Mouse (Mus musculus) brown adipose tissue, adult 24 weeks (tissue): Measurements from ENCODE around the gene Itpkb. TPM values are rescaled to one million over a fixed set of nuclear protein-coding genes. Genes with fewer than 3 reads are reported as not detected.
"Not testable (repeated sequence)": the region's sequence is repeated elsewhere in the genome, so short reads cannot be mapped to it uniquely, and the experiment has no call there.

Experiments used
- H3K27ac ChIP-seq: fragments of 200-500 bp; replicated peaks from 2 replicates; pipeline ENCODE4 v1.5.1; 2012; ENCODE audit warnings: low read depth, mild to moderate bottlenecking, low read length
- H3K4me1 ChIP-seq: fragments of 200-500 bp; 2 replicates; pipeline ENCODE4 v1.6.1; 2012; ENCODE audit warnings: low read length, mixed read lengths; ENCODE audit not compliant: control insufficient read depth, insufficient read depth, insufficient read length
- H3K4me3 ChIP-seq: fragments of 200-500 bp; 2 replicates; pipeline ENCODE4 v1.5.1; 2012; ENCODE audit warnings: low read depth, mild to moderate bottlenecking, low read length, moderate library complexity; ENCODE audit not compliant: insufficient read depth
- polyA plus RNA-seq: library from polyadenylated mRNA; stranded (reverse); fragments of >200 nt; gene quantifications from 2 replicates; pipeline ENCODE4 v1.2.4, GENCODE M21; 2012; ENCODE audit not compliant: missing spikeins, insufficient read depth, insufficient read length

Gene Itpkb
- polyA plus RNA-seq, 1 experiment: 15.8 TPM

DNA sequence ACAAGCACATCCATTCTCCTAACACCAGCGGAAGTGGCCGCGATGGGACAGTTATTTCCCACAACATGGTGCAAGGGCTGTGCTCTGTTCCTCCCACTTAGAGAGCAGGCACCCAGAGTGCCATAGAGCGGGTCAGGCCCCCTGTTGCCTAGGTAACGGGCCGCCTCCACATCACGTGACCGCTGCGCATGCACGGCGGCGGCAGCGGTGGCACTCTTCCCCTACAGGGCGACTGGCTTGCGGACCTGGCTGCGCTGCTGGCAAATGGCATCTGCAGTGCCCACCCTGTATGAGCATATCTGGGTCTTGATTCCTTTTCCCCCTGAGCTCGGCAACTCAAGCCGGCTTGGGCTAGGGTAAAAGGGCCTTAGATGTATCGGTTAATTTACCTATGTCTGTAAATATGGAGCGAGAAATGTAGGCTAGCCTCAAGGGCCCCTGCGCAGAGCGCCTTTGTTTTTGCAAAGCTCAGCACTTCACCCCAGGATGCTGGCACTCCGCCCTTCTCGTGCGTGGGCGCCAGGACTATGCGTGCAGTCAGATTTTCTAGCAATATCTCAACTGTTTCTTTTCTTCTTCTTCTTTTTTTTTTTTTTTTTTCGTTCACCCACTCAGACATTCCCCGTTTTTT lies 35.0 kb downstream of the Itpkb start:
- peaks cover 61% of the 10 kb centered on the region for H3K4me1 ChIP-seq
- H3K4me3 ChIP-seq: peak overlapping the region; percentile 63
- H3K27ac ChIP-seq: peak overlapping the region; percentile 65

DNA sequence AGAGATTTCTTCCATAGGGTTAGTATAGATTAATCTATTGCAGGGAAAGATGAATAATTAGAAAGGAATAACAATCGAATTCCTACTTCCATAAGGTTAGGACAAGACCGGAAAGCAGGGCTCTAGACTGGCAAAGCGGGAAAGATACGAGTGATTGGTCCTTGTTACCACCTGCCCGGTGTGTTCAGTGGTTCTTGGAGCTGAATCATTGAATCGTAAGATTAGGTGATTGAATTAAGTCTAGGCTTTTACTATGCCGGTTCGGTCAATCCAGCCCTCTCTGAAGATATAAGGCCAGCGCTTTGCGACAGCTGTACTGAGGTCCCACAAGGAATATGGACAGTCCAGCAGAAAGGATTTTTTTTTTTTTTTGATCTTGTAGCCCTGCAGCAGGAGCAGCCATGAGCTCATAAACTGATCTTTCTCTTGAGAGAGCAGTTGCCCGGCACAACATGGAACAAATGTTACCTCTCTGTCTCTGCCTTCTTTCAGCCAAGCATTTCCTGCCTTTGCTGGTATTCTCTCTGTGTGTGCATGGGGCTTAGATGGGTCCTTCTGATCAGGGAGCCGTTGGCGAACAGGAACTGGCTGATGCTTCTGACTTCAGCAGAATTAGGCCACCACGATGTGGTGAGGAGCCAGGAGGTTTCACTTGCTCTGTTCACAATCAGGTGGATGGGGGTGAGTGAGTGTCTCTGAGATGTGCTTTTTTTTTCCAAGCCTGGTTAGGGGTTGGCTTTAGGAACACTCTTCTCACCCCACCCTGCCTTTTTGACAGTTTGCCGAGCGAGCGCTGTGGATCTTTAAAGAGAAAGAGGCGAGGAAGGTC lies 35.9 kb downstream of the Itpkb start:
- Histone ChIP-seq H3K4me1 (peaks cover 61% of the 10 kb centered on the region), H3K27ac (peak overlapping the region; percentile 49), H3K4me3 (peak overlapping the region; percentile 17; the same call in 1 of the 2 replicates)

GRCm38 (mm10) chr1:180367045-180367619 lies 36.8 kb downstream of the Itpkb start:
- H3K4me3 ChIP-seq: no peak overlapping the region
- H3K4me1 ChIP-seq: peaks cover 64% of the 10 kb centered on the region
- H3K27ac ChIP-seq: peak overlapping the region; percentile 49

DNA sequence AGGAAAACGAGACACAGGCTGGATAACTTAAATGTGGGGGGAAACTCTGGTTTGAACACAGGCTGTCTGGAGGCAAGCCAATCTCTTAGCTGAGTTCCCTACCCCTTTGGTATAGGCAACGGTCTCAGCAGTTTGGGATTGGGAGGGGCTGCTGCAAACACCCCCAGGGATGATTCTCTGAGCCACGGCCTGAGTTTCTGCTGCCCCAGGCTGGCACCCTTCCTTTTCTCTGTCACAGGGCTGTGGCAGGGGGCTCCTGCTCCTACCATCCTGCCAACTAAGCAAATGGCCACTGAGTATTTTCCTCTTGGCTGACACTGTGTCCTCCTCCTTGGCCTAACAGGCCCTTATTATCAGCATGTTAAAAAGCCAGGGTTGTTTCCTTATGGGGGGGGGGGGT lies 37.3 kb downstream of the Itpkb start:
- no peak overlapping the region; the same call in 1 of the 2 replicates for H3K27ac ChIP-seq
- H3K4me1 ChIP-seq: peaks cover 60% of the 10 kb centered on the region
- no peak overlapping the region for H3K4me3 ChIP-seq

- no peak overlapping the region for H3K27ac ChIP-seq
Observed at GRCm38 (mm10) chr1:180368112-180368511, 37.8 kb downstream of the Itpkb start.

DNA sequence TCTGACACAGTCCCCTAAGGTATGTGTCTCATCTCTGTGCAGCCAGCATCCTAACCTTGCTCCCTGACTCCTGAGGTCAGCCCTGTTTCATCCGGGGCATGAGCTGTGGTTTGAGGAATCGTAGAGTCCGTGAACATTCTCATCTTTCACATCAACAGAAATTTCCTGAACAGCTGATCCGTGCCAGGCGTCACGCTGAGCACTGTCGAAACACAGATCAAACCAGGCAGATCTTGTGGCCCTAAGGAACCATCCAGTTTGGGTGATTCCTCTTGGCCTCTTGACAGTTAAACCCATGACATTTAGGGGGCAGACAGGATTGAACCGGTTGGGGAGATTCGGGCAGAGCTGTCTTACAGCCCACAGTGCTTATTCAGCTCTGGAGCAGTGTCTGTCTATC lies 38.4 kb downstream of the Itpkb start:
- Histone ChIP-seq H3K4me3 (no peak overlapping the region), H3K4me1 (peaks cover 53% of the 10 kb centered on the region), H3K27ac (peak overlapping the region; percentile 8; the same call in 1 of the 2 replicates)

More at GRCm38 (mm10) chr1:180368112-180368511, 37.8 kb downstream of the Itpkb start:
- H3K4me3 ChIP-seq: no peak overlapping the region
- H3K4me1 ChIP-seq: peaks cover 57% of the 10 kb centered on the region

DNA sequence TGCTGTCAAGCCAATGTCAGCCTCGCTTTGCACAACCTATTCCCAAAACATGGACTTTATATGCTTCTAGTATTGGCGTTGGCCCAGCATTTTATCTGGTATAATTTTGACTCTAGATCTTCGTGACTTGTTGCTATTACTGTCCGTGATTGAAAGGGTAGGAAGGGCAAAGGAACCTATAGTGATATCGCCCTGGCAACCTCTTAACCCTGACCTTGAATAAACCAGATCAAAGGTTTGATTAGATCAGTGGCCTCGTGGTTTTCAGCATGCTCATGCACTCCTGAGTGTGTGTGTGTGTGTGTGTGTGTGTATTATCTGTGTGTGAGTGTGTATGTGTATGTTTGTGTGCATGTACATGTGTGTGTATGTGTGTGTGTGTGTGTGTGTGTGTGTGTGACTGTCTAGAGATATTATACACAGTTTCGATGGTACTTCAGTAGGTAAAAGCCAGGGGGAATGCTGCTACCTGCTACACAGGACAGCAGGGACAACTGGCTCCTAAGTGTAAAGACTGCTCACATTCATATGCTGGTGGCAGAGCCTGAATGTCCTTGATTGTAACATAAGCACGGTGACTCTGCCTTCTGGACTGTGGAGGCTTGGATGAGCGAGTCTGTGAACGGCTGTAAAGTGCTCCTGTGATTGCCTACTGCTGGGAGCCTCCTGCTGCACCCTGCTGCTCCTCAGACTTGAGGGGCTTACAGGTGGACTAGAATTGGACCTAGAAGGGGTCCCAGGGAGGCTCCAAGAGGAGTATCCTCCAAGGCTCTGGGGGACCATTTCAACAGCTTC lies 40.8 kb downstream of the Itpkb start:
- H3K27ac ChIP-seq: no peak overlapping the region
- H3K4me3 ChIP-seq: no peak overlapping the region
- H3K4me1 ChIP-seq: peaks cover 57% of the 10 kb centered on the region

DNA sequence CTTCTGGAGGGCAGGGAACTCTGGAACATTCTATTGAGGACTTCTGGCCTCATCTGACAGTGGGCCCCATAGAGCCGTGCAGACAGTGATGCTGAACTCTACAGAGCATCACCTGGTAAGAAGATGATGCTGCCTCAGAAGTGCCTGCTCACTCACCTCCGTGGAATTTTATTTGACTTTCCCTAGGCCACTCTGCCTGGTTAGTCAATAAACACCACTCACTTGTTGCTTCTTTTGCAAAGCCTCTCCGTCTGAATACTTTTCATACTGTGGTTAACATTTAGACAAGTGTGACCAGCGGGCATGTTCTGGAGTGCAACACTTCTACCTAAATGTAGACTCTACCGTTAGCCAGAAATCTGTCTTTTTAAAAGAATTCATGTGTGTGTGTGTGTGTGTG lies 42.0 kb downstream of the Itpkb start:
- 0 out of 2 replicates have a peak overlapping the region, but pooled peaks have one; percentile 13 for H3K27ac ChIP-seq
- peaks cover 55% of the 10 kb centered on the region for H3K4me1 ChIP-seq

GRCm38 (mm10) chr1:180376598-180376997 lies 46.3 kb downstream of the Itpkb start:
- Histone ChIP-seq H3K27ac (peak overlapping the region; percentile 1), H3K4me1 (peaks cover 47% of the 10 kb centered on the region), H3K4me3 (no peak overlapping the region)

More for the DNA sequence above, 42.0 kb downstream of the Itpkb start:
- H3K4me3 ChIP-seq: not testable (repeated sequence)

- no peak overlapping the region for H3K27ac ChIP-seq
- H3K4me3 ChIP-seq: no peak overlapping the region
- H3K4me1 ChIP-seq: peaks cover 48% of the 10 kb centered on the region
Observed at GRCm38 (mm10) chr1:180379559-180379958, 49.3 kb downstream of the Itpkb start.

- Histone ChIP-seq H3K27ac (peak overlapping the region; percentile 41), H3K4me1 (peaks cover 35% of the 10 kb centered on the region), H3K4me3 (no peak overlapping the region)
Observed at GRCm38 (mm10) chr1:180382358-180382757, 52.1 kb downstream of the Itpkb start.

DNA sequence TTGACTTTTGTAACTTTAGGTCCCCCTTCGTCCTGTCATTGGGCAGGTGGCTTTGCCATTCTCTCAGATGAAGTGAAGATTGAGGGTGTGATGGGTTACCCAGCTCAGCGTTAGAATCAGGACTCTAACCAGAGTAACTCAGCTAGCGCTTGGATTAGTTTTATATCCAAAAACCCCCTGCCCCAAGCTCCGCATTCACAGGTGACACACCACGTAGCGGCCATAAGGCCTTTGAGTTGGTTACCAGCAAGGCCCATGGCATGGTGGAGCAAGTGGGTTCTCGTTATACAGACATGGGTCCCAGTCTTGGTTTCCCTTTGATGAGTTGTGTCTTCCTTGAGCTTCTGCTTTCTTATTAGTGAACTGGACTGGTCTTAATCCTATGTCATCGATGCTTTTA lies 53.6 kb downstream of the Itpkb start:
- Histone ChIP-seq H3K27ac (peak overlapping the region; percentile 50), H3K4me3 (no peak overlapping the region), H3K4me1 (peaks cover 34% of the 10 kb centered on the region)

- Histone ChIP-seq H3K27ac (peak overlapping the region; percentile 50), H3K4me3 (no peak overlapping the region), H3K4me1 (peaks cover 37% of the 10 kb centered on the region)
Observed at GRCm38 (mm10) chr1:180384486-180384885, 54.2 kb downstream of the Itpkb start.

- Histone ChIP-seq H3K27ac (peak overlapping the region; percentile 50), H3K4me1 (peaks cover 37% of the 10 kb centered on the region), H3K4me3 (no peak overlapping the region)
Observed at GRCm38 (mm10) chr1:180385308-180385707, 55.0 kb downstream of the Itpkb start.
